22 mouse cellular contexts compared by ENCODE assay signal in genomic region chr12:104125021-104125560, GRCm38 (mm10). TPM values are rescaled to one million over a fixed set of nuclear protein-coding genes. Genes with fewer than 3 reads are reported as not detected.
"Had no signal": no experiment of that assay in that cellular context is flagged by ENCODE, and none has a peak within 500 bp of the region (broad histone marks: within the 10 kb centered on the region; RNA-seq: fewer than 3 reads in every experiment).

No protein-coding gene starts in this region.

- H3K4me2 ChIP-seq: liver, embryonic 11.5 days; liver, embryonic 15.5 days; midbrain, embryonic 13.5 days had no signal

- H3K27ac ChIP-seq: limb, embryonic 10.5 days; liver, embryonic 15.5 days; midbrain, embryonic 13.5 days had no signal

- H3K4me1 ChIP-seq: limb, embryonic 10.5 days; liver, embryonic 15.5 days; midbrain, embryonic 13.5 days had no signal

- H3K36me3 ChIP-seq: limb, embryonic 10.5 days; liver, embryonic 15.5 days; midbrain, embryonic 13.5 days had no signal

- DNase-seq: kidney, postnatal 14 days; lung, adult 2 months; lung, postnatal 36 days; right cerebral cortex, postnatal 25 days; thymus, postnatal 36 days had no signal

- H3K4me3 ChIP-seq: limb, embryonic 10.5 days; liver, embryonic 15.5 days; midbrain, embryonic 13.5 days had no signal

- H3K27me3 ChIP-seq: liver, embryonic 15.5 days; midbrain, embryonic 13.5 days had no signal

- H3K9me3 ChIP-seq: limb, embryonic 10.5 days; liver, embryonic 15.5 days; midbrain, embryonic 13.5 days had no signal

- ATAC-seq: lung, postnatal 0 days; midbrain, embryonic 13.5 days had no signal

- H3K9ac ChIP-seq: liver, embryonic 15.5 days; midbrain, embryonic 13.5 days had no signal

RNA-seq across cellular contexts. Expression of gene Serpina3b, which starts 2.7 kb away (rescaled TPM):
- total RNA-seq: layer of hippocampus, adult 8-10 months; layer of hippocampus, postnatal 14 days; left cerebral cortex, adult 18-20 months; left cerebral cortex, postnatal 14 days; megakaryocyte progenitor cell, adult 5-6 weeks; midbrain, postnatal 0 days had no signal
- polyA plus RNA-seq: large intestine, adult 2 months; limb, embryonic 10.5 days; lung, adult 2 months; lung, postnatal 0 days; midbrain, embryonic 13.5 days; midbrain, postnatal 0 days; neural tube, embryonic 14.5 days; small intestine, adult 2 months; stomach, embryonic 16.5 days; thymus, postnatal 0 days had no signal

RNA-seq across cellular contexts. Expression of gene Serpina3a, which starts 12.6 kb away (rescaled TPM):
- total RNA-seq: layer of hippocampus, adult 8-10 months; layer of hippocampus, postnatal 14 days; left cerebral cortex, adult 18-20 months; left cerebral cortex, postnatal 14 days; megakaryocyte progenitor cell, adult 5-6 weeks; midbrain, postnatal 0 days had no signal
- polyA plus RNA-seq: large intestine, adult 2 months; limb, embryonic 10.5 days; limb, embryonic 14.5 days; liver, embryonic 11.5 days; lung, adult 2 months; lung, postnatal 0 days; midbrain, embryonic 13.5 days; midbrain, postnatal 0 days; neural tube, embryonic 14.5 days; small intestine, adult 2 months; stomach, embryonic 16.5 days; thymus, postnatal 0 days had no signal

RNA-seq across cellular contexts. Expression of gene Serpina5, which starts 24.2 kb away (rescaled TPM):
- total RNA-seq: layer of hippocampus, adult 8-10 months; layer of hippocampus, postnatal 14 days; left cerebral cortex, adult 18-20 months; left cerebral cortex, postnatal 14 days; megakaryocyte progenitor cell, adult 5-6 weeks; midbrain, postnatal 0 days had no signal
- polyA plus RNA-seq: large intestine, adult 2 months; limb, embryonic 10.5 days; limb, embryonic 14.5 days; liver, embryonic 11.5 days; lung, adult 2 months; lung, postnatal 0 days; midbrain, embryonic 13.5 days; midbrain, postnatal 0 days; neural tube, embryonic 14.5 days; small intestine, adult 2 months; stomach, embryonic 16.5 days; thymus, postnatal 0 days had no signal

RNA-seq across cellular contexts. Expression of gene Serpina3c, which starts 28.6 kb away (rescaled TPM):
- total RNA-seq: left cerebral cortex, adult 18-20 months; left cerebral cortex, postnatal 14 days; megakaryocyte progenitor cell, adult 5-6 weeks; midbrain, postnatal 0 days had no signal
- polyA plus RNA-seq: limb, embryonic 10.5 days; liver, embryonic 11.5 days; liver, embryonic 15.5 days; midbrain, embryonic 13.5 days; midbrain, postnatal 0 days; neural tube, embryonic 14.5 days; stomach, embryonic 16.5 days had no signal
